Mouse (Mus musculus): Measurements from ENCODE around the gene Smarcal1.

DNA sequence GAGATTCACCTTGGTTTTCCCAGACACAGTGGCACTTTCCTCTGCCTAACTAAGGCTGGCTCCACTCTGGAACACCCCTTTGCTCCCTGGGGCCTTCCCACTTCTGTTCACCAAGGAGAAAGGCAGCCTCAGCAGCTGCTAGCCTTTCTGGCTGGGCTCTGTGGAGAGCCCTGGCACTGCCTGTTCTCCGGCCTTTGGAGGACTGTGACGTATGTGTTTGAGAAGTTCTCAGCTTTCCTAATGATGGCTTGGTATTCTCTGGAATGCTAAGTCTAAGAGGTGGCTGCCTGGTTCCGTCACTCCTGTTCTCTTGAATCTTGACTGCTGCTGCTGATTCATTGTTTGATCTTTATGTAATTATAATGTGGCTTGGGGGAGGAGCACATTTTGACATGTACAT is 90.0 kb downstream of the Smarcal1 start:
- TF ChIP-seq CTCF (IDR thresholded peaks at IDR 0.05; ENCODE audit: control insufficient read depth, insufficient read depth, low read length) (no peak), POLR2A (IDR thresholded peaks at IDR 0.05; ENCODE audit: borderline replicate concordance, control insufficient read depth, low read depth, low read length) (no peak)
